Mouse (Mus musculus) spleen, postnatal 10 days (tissue): ENCODE measurements at regions not wholly inside any gene's neighbourhood (a gene's known extent, or its start where the extent isn't known, plus 50 kb on each side); places are given as distances from the start of the nearest gene placed in this dataset.

Experiments used
- DNase-seq, 2 experiments: peaks; one replicate each; pipeline ENCODE4 v3.0.0; 2021 to 2022; ENCODE audit warnings: low spot score in 2 of 2

DNA sequence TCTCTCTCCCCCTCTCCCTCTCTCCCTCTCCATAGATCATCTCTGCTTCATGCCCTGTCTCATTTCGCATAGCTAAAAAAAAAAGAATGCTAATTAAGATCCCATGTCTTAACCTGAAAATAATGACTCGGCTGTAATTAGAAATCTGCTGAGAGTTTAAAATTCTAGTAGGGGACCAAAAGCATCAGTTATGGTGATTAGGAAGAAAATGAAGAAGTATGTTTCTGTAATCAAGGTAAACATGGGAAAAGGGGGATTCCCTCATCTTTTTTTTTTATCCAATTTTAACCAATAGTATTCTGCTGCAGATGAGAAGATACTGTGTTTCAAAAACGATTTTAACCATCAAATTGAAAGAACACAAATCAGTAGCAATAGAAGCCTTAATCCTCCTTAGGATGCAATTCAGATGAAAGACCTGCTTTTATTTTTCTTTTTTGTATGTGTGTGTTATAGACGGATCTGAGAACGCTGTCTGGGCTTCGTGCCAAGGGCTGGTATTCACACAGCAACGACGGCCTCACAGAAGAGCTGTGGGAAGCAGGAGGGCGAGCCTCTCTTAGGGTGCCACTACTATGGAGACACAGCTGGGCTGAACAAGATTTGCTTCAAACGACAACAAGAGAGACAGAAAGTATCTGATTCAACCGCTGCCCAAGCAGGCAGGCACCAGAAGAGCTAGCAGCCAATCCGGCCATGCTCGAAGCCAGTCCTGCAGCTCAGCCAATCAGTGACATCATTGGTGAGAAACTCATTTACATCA is 223.2 kb downstream of the Usp25 start:
- DNase-seq, result no peak

DNA sequence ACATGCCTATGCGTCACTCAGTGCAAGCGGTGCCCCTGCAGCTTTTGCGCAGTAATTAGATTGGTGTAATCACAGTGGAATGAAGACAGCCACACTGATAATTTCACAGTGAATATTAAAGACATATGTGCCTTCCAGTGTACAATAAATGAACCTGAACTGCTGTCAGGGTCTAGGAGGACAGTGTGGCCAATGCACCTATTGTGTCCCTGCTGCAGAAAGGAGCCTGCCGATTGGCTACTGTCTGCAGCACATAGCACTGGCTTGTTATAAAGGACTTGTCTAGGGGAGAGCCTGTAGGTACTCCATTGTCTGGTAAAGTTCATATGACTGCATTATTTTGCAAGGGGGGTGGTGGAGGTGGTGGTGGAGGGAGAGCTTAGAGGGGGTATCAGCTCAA is 222.5 kb downstream of the Usp25 start:
- no peak for DNase-seq

DNA sequence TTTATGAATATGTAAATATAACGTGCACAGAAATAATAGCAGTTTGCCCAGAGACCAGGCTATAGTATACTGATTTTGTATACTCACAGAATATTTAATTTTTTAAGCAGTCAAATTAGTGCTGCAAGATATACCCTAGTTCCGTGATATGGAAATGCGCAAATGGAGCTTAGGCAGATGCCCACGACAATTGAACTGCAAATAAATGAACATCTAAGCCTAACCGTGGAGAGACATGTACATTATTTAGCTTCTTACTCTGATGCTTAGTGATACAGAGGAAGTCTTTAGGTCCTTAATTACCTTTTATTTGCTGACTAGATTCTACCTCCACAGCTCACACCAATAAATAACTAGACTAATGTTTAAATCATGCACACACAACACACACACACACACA is 221.9 kb downstream of the Usp25 start:
- no peak for DNase-seq
